Mouse (Mus musculus): ENCODE results near the gene Usp25.

- no peak for TF ChIP-seq CTCF (conservative IDR thresholded peaks at IDR 0.05; ENCODE audit: insufficient read depth, insufficient read length, low read depth, low read length)
- no peak for TF ChIP-seq POLR2A (IDR thresholded peaks at IDR 0.05; ENCODE audit: low read depth, low read length)
Observed at GRCm38 (mm10) chr16:77133055-77133454, 119.5 kb downstream of the Usp25 start.
